Comparison of ENCODE assay signal across 9 mouse cellular contexts in genomic region chr17:25808789-25809605, GRCm38 (mm10). TPM values are rescaled to one million over a fixed set of nuclear protein-coding genes. Genes with fewer than 3 reads are reported as not detected.
DNase-seq lines count a peak whose midpoint lies in the region; ATAC-seq lines count a peak whose summit lies in the region.
"Had no signal": no experiment of that assay in that cellular context is flagged by ENCODE, and none has a peak within 500 bp of the region (broad histone marks: within the 10 kb centered on the region; RNA-seq: fewer than 3 reads in every experiment).

Gene Fbxl16 (plus strand): TSS chr17:25809085.

- H3K27ac ChIP-seq in limb, embryonic 13.5 days, result no peak within 1 kb of the TSS
- H3K27ac ChIP-seq in midbrain, embryonic 16.5 days (ENCODE audit: low read length), result peak within 1 kb of the TSS; percentile 99

- H3K9me3 ChIP-seq in megakaryocyte, embryonic 14.5 days, result no peaks in the 10 kb centered on the region
- H3K9me3 ChIP-seq in limb, embryonic 13.5 days, result no peaks in the 10 kb centered on the region
- no peaks in the 10 kb centered on the region for H3K9me3 ChIP-seq in midbrain, embryonic 16.5 days (replicated peaks; ENCODE audit: control insufficient read depth, low read length, poor library complexity, severe bottlenecking)

- WGBS in limb, embryonic 13.5 days, result under 1% methylated on average over 75 of the region's 100 CpGs
- WGBS in midbrain, embryonic 16.5 days, result under 1% methylated on average over 84 of the region's 100 CpGs

- no peaks in the 10 kb centered on the region for H3K36me3 ChIP-seq in megakaryocyte, embryonic 14.5 days (replicated peaks; ENCODE audit: low read length)
- no peaks in the 10 kb centered on the region for H3K36me3 ChIP-seq in limb, embryonic 13.5 days
- H3K36me3 ChIP-seq in midbrain, embryonic 16.5 days (ENCODE audit: control insufficient read depth, insufficient read depth, low read length), result no peaks in the 10 kb centered on the region

- peaks cover 24% of the 10 kb centered on the region for H3K4me1 ChIP-seq in megakaryocyte, embryonic 14.5 days
- H3K4me1 ChIP-seq in limb, embryonic 13.5 days, result peaks cover 12% of the 10 kb centered on the region
- H3K4me1 ChIP-seq in midbrain, embryonic 16.5 days (ENCODE audit: control insufficient read depth, insufficient read depth, low read length), result peaks cover 36% of the 10 kb centered on the region

- peak within 1 kb of the TSS; percentile 97 for H3K4me2 ChIP-seq in limb, embryonic 13.5 days (replicated peaks)
- H3K4me2 ChIP-seq in midbrain, embryonic 16.5 days (ENCODE audit: low read length), result peak within 1 kb of the TSS; percentile 100

- peak within 1 kb of the TSS; percentile 70 for H3K9ac ChIP-seq in limb, embryonic 13.5 days
- H3K9ac ChIP-seq in midbrain, embryonic 16.5 days (ENCODE audit: low read depth, low read length), result peak within 1 kb of the TSS; percentile 98

- DNase-seq in embryo, embryonic 10.5 days (ENCODE audit: low spot score), result peak; percentile 90
- DNase-seq in heart, adult 9 months (ENCODE audit: low spot score in 2 of 2), result peak; percentile 62 to 66
- DNase-seq in kidney, adult 9 months, result peak; percentile 64
- peak; percentile 62 for DNase-seq in yolk sac, embryonic 10.5 days (ENCODE audit: low spot score)

- H3K27me3 ChIP-seq in megakaryocyte, embryonic 14.5 days (replicated peaks), result peaks cover 83% of the 10 kb centered on the region
- peaks cover 68% of the 10 kb centered on the region for H3K27me3 ChIP-seq in limb, embryonic 13.5 days
- no peaks in the 10 kb centered on the region for H3K27me3 ChIP-seq in midbrain, embryonic 16.5 days (ENCODE audit: control insufficient read depth, insufficient read depth, low read depth, low read length)

- no peak for ATAC-seq in megakaryocyte, adult 5-6 weeks (ENCODE audit: poor library complexity, severe bottlenecking)
- peak; percentile 84 for ATAC-seq in limb, embryonic 13.5 days (ENCODE audit: low FRiP score, low read depth)
- ATAC-seq in midbrain, embryonic 16.5 days, result peak; percentile 85

- peak within 1 kb of the TSS; percentile 87 for H3K4me3 ChIP-seq in megakaryocyte, embryonic 14.5 days (replicated peaks)
- peak within 1 kb of the TSS; percentile 66 for H3K4me3 ChIP-seq in limb, embryonic 13.5 days
- H3K4me3 ChIP-seq in midbrain, embryonic 16.5 days (ENCODE audit: low read depth, low read length), result peak within 1 kb of the TSS; percentile 93

RNA-seq across cellular contexts. Expression of gene Fbxl16, which starts in this region (rescaled TPM):
- 0.15 TPM in 1 of 2 replicates, not detected in the other for polyA plus RNA-seq in megakaryocyte, embryonic 14.5 days (2012; ENCODE audit: insufficient read depth, low replicate concordance)
- total RNA-seq in megakaryocyte, adult 5-6 weeks (2015), result not detected in 2 replicates
- not detected in 2 replicates for total RNA-seq in megakaryocyte, adult 5-6 weeks (2017)
- 2.2 and 2.8 TPM in 2 replicates for polyA plus RNA-seq in limb, embryonic 13.5 days (2015; fragmentation: Nextera tagmentation; extraction: Ambion mirVana)
- polyA plus RNA-seq in midbrain, embryonic 16.5 days (2015; fragmentation: Nextera tagmentation; extraction: Ambion mirVana), result 45.6 and 52.4 TPM in 2 replicates
- total RNA-seq: CH12.LX had no signal

Comparison
In these comparisons a context has a peak if more than half of its experiments do, and no peak if none do; other contexts are left out.
1. RNA of gene Fbxl16 (polyA plus RNA-seq): 45.6 to 52.4 TPM in midbrain, embryonic 16.5 days; 2.2 to 2.8 TPM in limb, embryonic 13.5 days and 0.15 TPM in megakaryocyte, embryonic 14.5 days; every median in the first group is over 10 times any median in the second.
2. Peak in every context shown above with its lines, with median percentiles within 50 percentile points of each other: H3K4me3 ChIP-seq and DNase-seq.